In genomic region chr13:46135411-46135810, GRCm38 (mm10) we compare ENCODE assay signal across 23 mouse cellular contexts.
DNase-seq lines count a peak whose midpoint lies in the region; TF ChIP-seq lines count a peak whose summit lies in the region.
"Had no signal": no experiment of that assay in that cellular context is flagged by ENCODE, and none has a peak within 500 bp of the region (broad histone marks: within the 10 kb centered on the region; RNA-seq: fewer than 3 reads in every experiment).

No protein-coding gene starts in this region.

- no peaks in the 10 kb centered on the region for H3K4me1 ChIP-seq in kidney, adult 2 months (ENCODE audit: control insufficient read depth, insufficient read depth, low read length)
- H3K4me1 ChIP-seq: embryonic facial prominence, embryonic 10.5 days; embryonic facial prominence, embryonic 13.5 days; forebrain, embryonic 12.5 days; forebrain, embryonic 15.5 days; heart, embryonic 10.5 days; hindbrain, embryonic 12.5 days; hindbrain, embryonic 15.5 days had no signal

- no peaks in the 10 kb centered on the region for H3K36me3 ChIP-seq in kidney, adult 2 months (ENCODE audit: control insufficient read depth, insufficient read depth, low read length)
- H3K36me3 ChIP-seq: embryonic facial prominence, embryonic 10.5 days; embryonic facial prominence, embryonic 13.5 days; forebrain, embryonic 12.5 days; forebrain, embryonic 15.5 days; heart, embryonic 10.5 days; hindbrain, embryonic 12.5 days; hindbrain, embryonic 15.5 days had no signal

- DNase-seq in kidney, adult 2 months = peak; percentile 63
- no peak for DNase-seq in kidney, postnatal 25 days
- DNase-seq in kidney, postnatal 36 days = peak; percentile 15 to 19
- no peak for DNase-seq in kidney, postnatal 10 days
- DNase-seq in brain, embryonic 14.5 days (ENCODE audit: low read depth) = peak; percentile 9
- DNase-seq in lung, postnatal 14 days = no peak
- DNase-seq: adrenal gland, adult 2 months; adrenal gland, postnatal 14 days; cerebellum, adult 11-12 months; cerebellum, adult 8-10 months; cerebellum, postnatal 10 days; cerebellum, postnatal 36 days; embryo, embryonic 11 days; gastrocnemius, postnatal 25 days; heart, adult 2 months had no signal

- 71% methylated on average over 8 of the region's 8 CpGs for WGBS in kidney, adult 2 months

- TF ChIP-seq POLR2A in kidney, adult 2 months (IDR thresholded peaks at IDR 0.05; ENCODE audit: low read depth, low read length) = no peak
- TF ChIP-seq POLR2A in brain, embryonic 14.5 days (IDR thresholded peaks at IDR 0.05; ENCODE audit: borderline replicate concordance, extremely low read depth, insufficient read depth, insufficient read length, poor library complexity, severe bottlenecking) = no peak

- no peak for TF ChIP-seq CTCF in kidney, adult 2 months (conservative IDR thresholded peaks at IDR 0.05; ENCODE audit: insufficient read depth, insufficient read length, low read depth, low read length)
- TF ChIP-seq CTCF in brain, embryonic 14.5 days (IDR thresholded peaks at IDR 0.05; ENCODE audit: borderline replicate concordance, extremely low read depth, insufficient read depth, insufficient read length) = no peak

- H3K27ac ChIP-seq in kidney, adult 2 months (ENCODE audit: insufficient read depth, low read depth, low read length) = no peak overlapping the region
- H3K27ac ChIP-seq: embryonic facial prominence, embryonic 10.5 days; embryonic facial prominence, embryonic 13.5 days; forebrain, embryonic 12.5 days; forebrain, embryonic 15.5 days; heart, adult 2 months; heart, embryonic 10.5 days; hindbrain, embryonic 12.5 days; hindbrain, embryonic 15.5 days had no signal

- no peaks in the 10 kb centered on the region for H3K27me3 ChIP-seq in kidney, adult 2 months (replicated peaks; ENCODE audit: control insufficient read depth, insufficient read depth, low read length)
- H3K27me3 ChIP-seq: embryonic facial prominence, embryonic 13.5 days; forebrain, embryonic 12.5 days; forebrain, embryonic 15.5 days; hindbrain, embryonic 12.5 days; hindbrain, embryonic 15.5 days had no signal

- H3K4me3 ChIP-seq in kidney, adult 2 months (ENCODE audit: insufficient read depth, low read depth, low read length) = no peak overlapping the region
- H3K4me3 ChIP-seq: embryonic facial prominence, embryonic 10.5 days; embryonic facial prominence, embryonic 13.5 days; erythroblast, embryonic 14.5 days; forebrain, embryonic 12.5 days; forebrain, embryonic 15.5 days; heart, adult 2 months; heart, embryonic 10.5 days; hindbrain, embryonic 12.5 days; hindbrain, embryonic 15.5 days had no signal

Comparison
In these comparisons a context has a peak if more than half of its experiments do, and no peak if none do; other contexts are left out.
1. DNase-seq: peak in kidney, adult 2 months (single experiment), kidney, postnatal 36 days (2 of 2) and brain, embryonic 14.5 days (single experiment); none in kidney, postnatal 25 days (0 of 2), kidney, postnatal 10 days (single experiment) and lung, postnatal 14 days (single experiment).